Mouse (Mus musculus): ENCODE measurements around the gene Pgc. TPM values are rescaled to one million over a fixed set of nuclear protein-coding genes. Genes with fewer than 3 reads are reported as not detected.

Gene Pgc
- polyA plus RNA-seq, 1 experiment from 2014 or later = not detected

GRCm38 (mm10) chr17:47738066-47738878 is 11.6 kb downstream of the Pgc start:
- Histone ChIP-seq H3K27ac (ENCODE audit: low read depth, low read length) (no peak overlapping the region), H3K4me1 (replicated peaks; ENCODE audit: control insufficient read depth, insufficient read depth, low read length) (peaks cover 10% of the 10 kb centered on the region), H3K9ac (ENCODE audit: low read depth, low read length) (peak overlapping the region; percentile 47; the same call in 1 of the 2 replicates), H3K9me3 (ENCODE audit: control insufficient read depth, low read length) (no peaks in the 10 kb centered on the region), H3K27me3 (ENCODE audit: control insufficient read depth, insufficient read depth, low read length) (peaks cover 17% of the 10 kb centered on the region), H3K36me3 (ENCODE audit: control insufficient read depth, insufficient read depth, low read length) (no peaks in the 10 kb centered on the region), H3K4me3 (ENCODE audit: low read depth, low read length) (peak overlapping the region; percentile 56), H3K4me2 (replicated peaks; ENCODE audit: low read depth, low read length) (peak overlapping the region; percentile 97)
- DNase-seq (ENCODE audit: low spot score) (peak; percentile 58), ATAC-seq (ENCODE audit: low FRiP score) (peak; percentile 53)
- under 1% methylated on average over 55 of the region's 61 CpGs for WGBS

- Histone ChIP-seq H3K9ac (ENCODE audit: low read depth, low read length) (no peak overlapping the region), H3K27ac (ENCODE audit: low read depth, low read length) (no peak overlapping the region), H3K27me3 (ENCODE audit: control insufficient read depth, insufficient read depth, low read length) (peaks cover 17% of the 10 kb centered on the region), H3K4me1 (replicated peaks; ENCODE audit: control insufficient read depth, insufficient read depth, low read length) (peaks cover 10% of the 10 kb centered on the region), H3K4me2 (replicated peaks; ENCODE audit: low read depth, low read length) (peak overlapping the region; percentile 97), H3K36me3 (ENCODE audit: control insufficient read depth, insufficient read depth, low read length) (no peaks in the 10 kb centered on the region), H3K4me3 (ENCODE audit: low read depth, low read length) (peak overlapping the region; percentile 56; the same call in 1 of the 2 replicates), H3K9me3 (ENCODE audit: control insufficient read depth, low read length) (no peaks in the 10 kb centered on the region)
- no peak for ATAC-seq (ENCODE audit: low FRiP score)
- 1% methylated on average over 20 of the region's 20 CpGs for WGBS
- peak; percentile 41 for DNase-seq (ENCODE audit: low spot score)
Measured at GRCm38 (mm10) chr17:47738879-47739798, 12.5 kb downstream of the Pgc start.

GRCm38 (mm10) chr17:47740186-47740585 is 13.5 kb downstream of the Pgc start:
- Histone ChIP-seq H3K4me2 (replicated peaks; ENCODE audit: low read depth, low read length) (no peak overlapping the region), H3K4me3 (ENCODE audit: low read depth, low read length) (no peak overlapping the region), H3K27me3 (ENCODE audit: control insufficient read depth, insufficient read depth, low read length) (peaks cover 17% of the 10 kb centered on the region), H3K9ac (ENCODE audit: low read depth, low read length) (no peak overlapping the region), H3K4me1 (replicated peaks; ENCODE audit: control insufficient read depth, insufficient read depth, low read length) (peaks cover 10% of the 10 kb centered on the region), H3K9me3 (ENCODE audit: control insufficient read depth, low read length) (no peaks in the 10 kb centered on the region), H3K36me3 (ENCODE audit: control insufficient read depth, insufficient read depth, low read length) (no peaks in the 10 kb centered on the region), H3K27ac (ENCODE audit: low read depth, low read length) (no peak overlapping the region)
- no peak for ATAC-seq (ENCODE audit: low FRiP score)
- DNase-seq (ENCODE audit: low spot score) = peak; percentile 13
- 56% methylated on average over 2 of the region's 2 CpGs for WGBS

GRCm38 (mm10) chr17:47742991-47743734 is 16.5 kb downstream of the Pgc start:
- H3K9me3 ChIP-seq (ENCODE audit: control insufficient read depth, low read length) = no peaks in the 10 kb centered on the region
- H3K4me2 ChIP-seq (replicated peaks; ENCODE audit: low read depth, low read length) = no peak overlapping the region
- H3K27ac ChIP-seq (ENCODE audit: low read depth, low read length) = no peak overlapping the region
- H3K4me3 ChIP-seq (ENCODE audit: low read depth, low read length) = no peak overlapping the region
- 49% methylated on average over 16 of the region's 16 CpGs for WGBS
- ATAC-seq (ENCODE audit: low FRiP score) (no peak), DNase-seq (ENCODE audit: low spot score) (no peak)
- H3K36me3 ChIP-seq (ENCODE audit: control insufficient read depth, insufficient read depth, low read length) = no peaks in the 10 kb centered on the region
- peaks cover 8% of the 10 kb centered on the region for H3K27me3 ChIP-seq (ENCODE audit: control insufficient read depth, insufficient read depth, low read length)
- peaks cover 6% of the 10 kb centered on the region for H3K4me1 ChIP-seq (replicated peaks; ENCODE audit: control insufficient read depth, insufficient read depth, low read length)
- no peak overlapping the region for H3K9ac ChIP-seq (ENCODE audit: low read depth, low read length)

- H3K4me1 ChIP-seq (replicated peaks; ENCODE audit: control insufficient read depth, insufficient read depth, low read length) = peaks cover 6% of the 10 kb centered on the region
- H3K27ac ChIP-seq (ENCODE audit: low read depth, low read length) = no peak overlapping the region
- no peak overlapping the region for H3K4me2 ChIP-seq (replicated peaks; ENCODE audit: low read depth, low read length)
- H3K4me3 ChIP-seq (ENCODE audit: low read depth, low read length) = no peak overlapping the region
- DNase-seq (ENCODE audit: low spot score) (no peak), ATAC-seq (ENCODE audit: low FRiP score) (no peak)
- no peaks in the 10 kb centered on the region for H3K9me3 ChIP-seq (ENCODE audit: control insufficient read depth, low read length)
- WGBS = 88% methylated on average over 14 of the region's 14 CpGs
- H3K9ac ChIP-seq (ENCODE audit: low read depth, low read length) = no peak overlapping the region
- no peaks in the 10 kb centered on the region for H3K36me3 ChIP-seq (ENCODE audit: control insufficient read depth, insufficient read depth, low read length)
- 0 out of 2 replicates have a peak, but pooled peaks cover 4% of the 10 kb centered on the region for H3K27me3 ChIP-seq (ENCODE audit: control insufficient read depth, insufficient read depth, low read length)
Measured at GRCm38 (mm10) chr17:47744086-47744485, 17.4 kb downstream of the Pgc start.

- no peaks in the 10 kb centered on the region for H3K27me3 ChIP-seq (ENCODE audit: control insufficient read depth, insufficient read depth, low read length)
- H3K9ac ChIP-seq (ENCODE audit: low read depth, low read length) = no peak overlapping the region
- peak; percentile 15 for DNase-seq (ENCODE audit: low spot score)
- H3K9me3 ChIP-seq (ENCODE audit: control insufficient read depth, low read length) = no peaks in the 10 kb centered on the region
- no peaks in the 10 kb centered on the region for H3K4me1 ChIP-seq (replicated peaks; ENCODE audit: control insufficient read depth, insufficient read depth, low read length)
- ATAC-seq (ENCODE audit: low FRiP score) = no peak
- H3K4me2 ChIP-seq (replicated peaks; ENCODE audit: low read depth, low read length) = no peak overlapping the region
- WGBS = 84% methylated on average over 10 of the region's 10 CpGs
- H3K27ac ChIP-seq (ENCODE audit: low read depth, low read length) = no peak overlapping the region
- H3K36me3 ChIP-seq (ENCODE audit: control insufficient read depth, insufficient read depth, low read length) = no peaks in the 10 kb centered on the region
- no peak overlapping the region for H3K4me3 ChIP-seq (ENCODE audit: low read depth, low read length)
Measured at GRCm38 (mm10) chr17:47744746-47745368, 18.2 kb downstream of the Pgc start.

GRCm38 (mm10) chr17:47748791-47749553 is 22.3 kb downstream of the Pgc start:
- no peak overlapping the region for H3K27ac ChIP-seq (ENCODE audit: low read depth, low read length)
- H3K27me3 ChIP-seq (ENCODE audit: control insufficient read depth, insufficient read depth, low read length) = no peaks in the 10 kb centered on the region
- DNase-seq (ENCODE audit: low spot score) (no peak), ATAC-seq (ENCODE audit: low FRiP score) (no peak)
- H3K4me1 ChIP-seq (replicated peaks; ENCODE audit: control insufficient read depth, insufficient read depth, low read length) = no peaks in the 10 kb centered on the region
- WGBS = 80% methylated on average over 14 of the region's 14 CpGs
- no peak overlapping the region for H3K4me3 ChIP-seq (ENCODE audit: low read depth, low read length)
- H3K9ac ChIP-seq (ENCODE audit: low read depth, low read length) = no peak overlapping the region
- no peaks in the 10 kb centered on the region for H3K9me3 ChIP-seq (ENCODE audit: control insufficient read depth, low read length)
- no peak overlapping the region for H3K4me2 ChIP-seq (replicated peaks; ENCODE audit: low read depth, low read length)
- H3K36me3 ChIP-seq (ENCODE audit: control insufficient read depth, insufficient read depth, low read length) = no peaks in the 10 kb centered on the region
